Mouse (Mus musculus) right cerebral cortex, postnatal 10 days (tissue): Measurements from ENCODE around the gene Enpp4.

Experiments used
- DNase-seq, 2 experiments: peaks; one replicate each; pipeline ENCODE4 v3.0.0; 2021; ENCODE audit warnings: low spot score in 2 of 2

The Enpp4 gene

GRCm38 (mm10) chr17:44091512-44091911 lies 14.1 kb downstream of the Enpp4 start:
- DNase-seq, result peak in 1 of 2 experiments; percentile 6

GRCm38 (mm10) chr17:44090916-44091315 lies 14.7 kb downstream of the Enpp4 start:
- no peak for DNase-seq

- DNase-seq, result no peak
These were observed 17.4 kb downstream of the Enpp4 start for GRCm38 (mm10) chr17:44088226-44088625.

- no peak for DNase-seq
These were observed 22.5 kb downstream of the Enpp4 start for GRCm38 (mm10) chr17:44083156-44083555.

- peak; percentile 95 to 96 for DNase-seq
These were observed 26.8 kb downstream of the Enpp4 start, which contains the start of gene Enpp5 for GRCm38 (mm10) chr17:44078631-44079350. Gene Enpp5, plus strand, starts transcription at chr17:44078813.

- DNase-seq, result no peak
These were observed 27.8 kb downstream of the Enpp4 start for GRCm38 (mm10) chr17:44077843-44078160.

- no peak for DNase-seq
These were observed 28.3 kb downstream of the Enpp4 start for GRCm38 (mm10) chr17:44077146-44077842.

GRCm38 (mm10) chr17:44076051-44076680 lies 29.4 kb downstream of the Enpp4 start:
- DNase-seq, result no peak

- DNase-seq, result no peak
These were observed 30.0 kb downstream of the Enpp4 start for GRCm38 (mm10) chr17:44075601-44076000.

GRCm38 (mm10) chr17:44071680-44072079 lies 33.9 kb downstream of the Enpp4 start:
- no peak for DNase-seq

GRCm38 (mm10) chr17:44068876-44069275 lies 36.7 kb downstream of the Enpp4 start:
- DNase-seq, result no peak

- no peak for DNase-seq
These were observed 44.2 kb downstream of the Enpp4 start for GRCm38 (mm10) chr17:44061289-44061890.

- DNase-seq, result no peak
These were observed 44.8 kb downstream of the Enpp4 start for GRCm38 (mm10) chr17:44060781-44061180.

- DNase-seq, result no peak
These were observed 47.5 kb downstream of the Enpp4 start for GRCm38 (mm10) chr17:44058145-44058544.

- no peak for DNase-seq
These were observed 48.5 kb downstream of the Enpp4 start for GRCm38 (mm10) chr17:44057123-44057522.

- DNase-seq, result no peak
These were observed 52.2 kb downstream of the Enpp4 start for GRCm38 (mm10) chr17:44053427-44053826.
